Comparison of ENCODE assay signal across 8 mouse cellular contexts in genomic region chr4:133010611-133011010, GRCm38 (mm10). TPM values are rescaled to one million over a fixed set of nuclear protein-coding genes. Genes with fewer than 3 reads are reported as not detected.
DNase-seq lines count a peak whose midpoint lies in the region; TF ChIP-seq lines count a peak whose summit lies in the region.

No protein-coding gene starts in this region.

- 12% methylated on average over 17 of the region's 17 CpGs for WGBS in cerebellum, adult 2 months
- WGBS in forebrain, embryonic 10.5 days: 1% methylated on average over 17 of the region's 17 CpGs
- WGBS in limb, embryonic 10.5 days: under 1% methylated on average over 17 of the region's 17 CpGs
- 3% methylated on average over 17 of the region's 17 CpGs for WGBS in olfactory bulb, adult 2 months

- no peaks in the 10 kb centered on the region for H3K27me3 ChIP-seq in cerebellum, adult 2 months (ENCODE audit: control insufficient read depth, insufficient read depth, low read length)
- peaks cover 21% of the 10 kb centered on the region for H3K27me3 ChIP-seq in forebrain, embryonic 10.5 days (ENCODE audit: poor library complexity, severe bottlenecking)
- H3K27me3 ChIP-seq in limb, embryonic 10.5 days (ENCODE audit: low read depth, poor library complexity, severe bottlenecking): no peaks in the 10 kb centered on the region

- H3K4me1 ChIP-seq in cerebellum, adult 2 months (ENCODE audit: control insufficient read depth, insufficient read depth, low read length): peaks cover 13% of the 10 kb centered on the region
- peaks cover 84% of the 10 kb centered on the region for H3K4me1 ChIP-seq in forebrain, embryonic 10.5 days
- peaks cover 78% of the 10 kb centered on the region for H3K4me1 ChIP-seq in limb, embryonic 10.5 days
- peaks cover 31% of the 10 kb centered on the region for H3K4me1 ChIP-seq in olfactory bulb, adult 2 months (ENCODE audit: control insufficient read depth, insufficient read depth, low read length)

- no peak for TF ChIP-seq CTCF in cerebellum, adult 2 months (IDR thresholded peaks at IDR 0.05; ENCODE audit: borderline replicate concordance, insufficient read depth, low read depth, low read length)
- no peak for TF ChIP-seq CTCF in olfactory bulb, adult 2 months (IDR thresholded peaks at IDR 0.05; ENCODE audit: insufficient read depth, low read depth, low read length)

- TF ChIP-seq POLR2A in cerebellum, adult 2 months (IDR thresholded peaks at IDR 0.05; ENCODE audit: borderline replicate concordance, insufficient read depth, low read length): no peak
- no peak for TF ChIP-seq POLR2A in olfactory bulb, adult 2 months (IDR thresholded peaks at IDR 0.05; ENCODE audit: insufficient read depth, low read depth, low read length)

- H3K27ac ChIP-seq in cerebellum, adult 2 months (ENCODE audit: insufficient read depth, low read length): no peak overlapping the region
- peak overlapping the region; percentile 97 for H3K27ac ChIP-seq in forebrain, embryonic 10.5 days
- H3K27ac ChIP-seq in limb, embryonic 10.5 days: peak overlapping the region; percentile 100
- H3K27ac ChIP-seq in olfactory bulb, adult 2 months (ENCODE audit: insufficient read depth, low read depth, low read length): no peak overlapping the region

- no peak overlapping the region for H3K4me3 ChIP-seq in cerebellum, adult 2 months (replicated peaks; ENCODE audit: insufficient read depth, low read depth, low read length)
- H3K4me3 ChIP-seq in forebrain, embryonic 10.5 days: peak overlapping the region; percentile 95
- peak overlapping the region; percentile 98 for H3K4me3 ChIP-seq in limb, embryonic 10.5 days
- H3K4me3 ChIP-seq in olfactory bulb, adult 2 months (ENCODE audit: insufficient read depth, low read depth, low read length): peak overlapping the region; percentile 75

- no peaks in the 10 kb centered on the region for H3K9me3 ChIP-seq in forebrain, embryonic 10.5 days
- H3K9me3 ChIP-seq in limb, embryonic 10.5 days (replicated peaks): no peaks in the 10 kb centered on the region

- intact Hi-C loops in left cerebral cortex, postnatal 4 days (cut with DNase I): loop anchor here (2.0 to 10.0 kb wide), 2 partner anchors 204 to 292 kb away; partner anchors contain the start of genes Cd164l2 and Gpr3

- no peaks in the 10 kb centered on the region for H3K36me3 ChIP-seq in forebrain, embryonic 10.5 days (replicated peaks)
- no peaks in the 10 kb centered on the region for H3K36me3 ChIP-seq in limb, embryonic 10.5 days

- peak; percentile 67 for DNase-seq in cerebellum, adult 9-10 months
- DNase-seq in cerebellum, adult 2 months: no peak
- peak; percentile 10 to 20 for DNase-seq in B cell, adult 2 months
- no peak for DNase-seq in forebrain, embryonic 10.5 days (ENCODE audit: extremely low spot score, low spot score)
- peak; percentile 73 for DNase-seq in limb, embryonic 10.5 days (ENCODE audit: low spot score)
- DNase-seq in ovary, postnatal 36 days (ENCODE audit: low spot score): no peak
- no peak for DNase-seq in left cerebral cortex, postnatal 4 days

RNA-seq across cellular contexts. Expression of gene Ahdc1, which starts 0.4 kb away (rescaled TPM):
- 30.8 and 34.3 TPM in 2 replicates for polyA plus RNA-seq in cerebellum, adult 2 months (2012; rRNA removed)
- polyA plus RNA-seq in forebrain, embryonic 10.5 days (2016; fragmentation: Nextera tagmentation; extraction: Ambion mirVana): 5.8 and 7.4 TPM in 2 replicates
- 13.0 and 13.8 TPM in 2 replicates for polyA plus RNA-seq in limb, embryonic 10.5 days (2016; fragmentation: Nextera tagmentation; extraction: Ambion mirVana)
- not detected in 2 replicates for polyA plus RNA-seq in olfactory bulb, adult 2 months (2012; ENCODE audit: insufficient read depth, insufficient read length, low replicate concordance, missing spikeins)
- total RNA-seq in left cerebral cortex, postnatal 4 days (2021): 100 to 1,000 TPM in 1 of 2 experiments, 10 to 100 TPM in 1; 94.1 to 102 TPM

RNA-seq across cellular contexts. Expression of gene Fgr, which starts 36.7 kb away (rescaled TPM):
- 0.32 and 0.38 TPM in 2 replicates for polyA plus RNA-seq in cerebellum, adult 2 months (2012; rRNA removed)
- 0.06 and 0.11 TPM in 2 replicates for polyA plus RNA-seq in forebrain, embryonic 10.5 days (2016; fragmentation: Nextera tagmentation; extraction: Ambion mirVana)
- 0.19 and 0.33 TPM in 2 replicates for polyA plus RNA-seq in limb, embryonic 10.5 days (2016; fragmentation: Nextera tagmentation; extraction: Ambion mirVana)
- not detected in 2 replicates for polyA plus RNA-seq in olfactory bulb, adult 2 months (2012; ENCODE audit: insufficient read depth, insufficient read length, low replicate concordance, missing spikeins)
- total RNA-seq in left cerebral cortex, postnatal 4 days (2021): under 1 TPM; 0.42 to 0.44 TPM

Comparison
In these comparisons a context has a peak if more than half of its experiments do, and no peak if none do; other contexts are left out.
1. DNase-seq: peak in cerebellum, adult 9-10 months (single experiment), B cell, adult 2 months (2 of 2) and limb, embryonic 10.5 days (single experiment); none in cerebellum, adult 2 months (0 of 2), forebrain, embryonic 10.5 days (single experiment), ovary, postnatal 36 days (single experiment) and left cerebral cortex, postnatal 4 days (single experiment).
2. H3K27ac ChIP-seq: peak in forebrain, embryonic 10.5 days (single experiment) and limb, embryonic 10.5 days (single experiment); none in cerebellum, adult 2 months (single experiment) and olfactory bulb, adult 2 months (single experiment).